Mouse (Mus musculus): ENCODE measurements around the gene Ccdc63. TPM values are rescaled to one million over a fixed set of nuclear protein-coding genes. Genes with fewer than 3 reads are reported as not detected.
A peak's percentile ranks its signal among the peaks of the same experiment; 100 is the strongest.

Gene Ccdc63
- polyA plus RNA-seq, 1 experiment from 2014 or later, result not detected

DNA sequence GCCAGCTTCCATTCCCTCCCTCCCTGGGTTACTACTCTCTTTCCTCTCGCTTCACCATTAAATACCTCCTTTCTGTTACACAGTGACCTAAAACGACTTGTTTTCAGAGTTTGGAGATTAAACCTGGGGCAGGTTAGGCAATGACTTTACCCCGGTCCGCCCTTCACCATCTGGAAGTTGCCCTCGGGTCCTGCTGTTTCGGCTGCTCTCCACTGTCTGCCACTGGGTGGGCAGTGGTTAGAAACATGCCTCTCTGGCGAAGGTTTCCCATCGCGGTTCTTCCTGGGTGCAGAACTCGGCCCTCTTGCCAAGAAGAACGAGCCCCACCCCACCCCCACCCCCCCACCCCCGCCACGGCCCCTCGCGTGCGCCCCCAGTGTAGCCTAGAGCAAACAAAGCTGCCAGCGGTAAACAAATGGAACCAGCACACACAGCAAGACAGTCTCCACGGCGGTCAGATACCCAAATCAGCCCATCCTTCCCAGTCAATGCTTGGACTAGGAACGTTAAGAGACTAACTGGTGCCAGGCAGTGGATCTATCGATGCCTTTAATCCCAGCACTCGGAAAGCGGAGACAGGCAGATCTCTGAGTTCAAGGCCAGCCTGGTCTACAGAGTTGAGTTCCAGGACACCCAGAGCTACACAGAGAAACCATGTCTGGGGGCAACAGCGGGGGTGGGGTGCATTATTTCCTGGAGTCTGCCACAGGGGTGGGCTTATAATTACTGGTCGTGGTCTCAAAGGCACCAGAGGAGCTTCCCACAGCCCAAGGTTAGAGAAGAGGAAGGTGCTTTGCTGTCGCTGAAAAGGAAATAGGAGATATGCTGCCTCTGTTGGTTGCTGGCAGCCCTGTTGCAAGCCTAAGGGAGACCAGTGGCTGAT, 8.2 kb downstream of the Ccdc63 start:
- peak overlapping the region; percentile 55 for H3K9ac ChIP-seq
- H3K36me3 ChIP-seq (ENCODE audit: poor library complexity, severe bottlenecking), result no peaks in the 10 kb centered on the region
- WGBS, result 31% methylated on average over 21 of the region's 26 CpGs
- H3K27ac ChIP-seq, result no peak overlapping the region
- peak overlapping the region; percentile 71 for H3K4me2 ChIP-seq
- H3K4me1 ChIP-seq, result peaks cover 18% of the 10 kb centered on the region
- H3K9me3 ChIP-seq (replicated peaks), result no peaks in the 10 kb centered on the region
- ATAC-seq, result no peak
- H3K27me3 ChIP-seq, result peaks cover 4% of the 10 kb centered on the region; the same call in 1 of the 2 replicates
- peak overlapping the region; percentile 35 for H3K4me3 ChIP-seq

DNA sequence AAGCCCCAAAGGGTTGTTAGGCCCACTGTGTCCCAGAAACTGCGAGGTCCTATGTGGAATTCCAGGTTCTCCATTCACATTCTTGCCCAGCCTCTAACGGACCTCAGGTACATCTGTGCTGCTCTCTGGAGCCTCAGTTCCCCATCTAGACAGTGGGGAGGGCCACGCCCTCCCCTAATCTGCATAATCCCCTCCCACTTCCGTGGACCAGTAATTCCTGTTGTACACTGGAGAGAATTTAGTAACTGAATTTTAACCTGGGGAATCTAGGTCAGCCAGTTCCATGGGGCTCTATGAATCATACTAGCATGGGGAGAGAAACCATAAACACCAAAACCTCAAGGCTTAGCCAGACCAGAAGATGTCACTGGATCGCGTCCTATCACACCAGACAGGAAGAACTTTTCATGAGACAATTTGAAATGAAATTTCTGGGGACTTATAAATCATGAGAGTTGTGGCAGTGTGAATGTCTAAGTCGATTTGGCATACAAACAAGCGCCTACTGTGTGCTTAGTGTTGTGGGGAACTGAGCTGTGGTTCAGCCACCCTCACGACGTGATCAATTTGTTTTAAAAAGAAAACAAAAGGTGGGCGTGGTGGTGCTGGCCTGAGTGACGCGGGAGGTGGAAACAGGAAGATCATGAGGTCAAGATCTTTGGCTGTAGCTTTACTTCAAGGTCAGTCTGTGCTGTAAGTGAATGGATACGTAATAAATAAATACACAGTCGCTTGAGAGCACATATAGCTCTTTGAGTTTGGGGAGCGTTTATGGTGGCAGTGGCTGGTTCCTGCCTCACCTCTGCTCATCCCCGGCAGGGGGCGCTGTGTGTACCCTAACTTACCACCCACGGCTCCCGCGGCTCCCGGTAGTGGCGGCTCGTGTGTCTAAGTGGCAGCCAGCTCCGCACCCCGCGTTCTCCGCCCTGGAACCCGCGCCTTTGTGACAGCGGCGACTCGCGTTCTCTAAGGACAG, 9.3 kb downstream of the Ccdc63 start:
- Histone ChIP-seq H3K27me3 (peaks cover 4% of the 10 kb centered on the region; the same call in 1 of the 2 replicates), H3K9ac (peak overlapping the region; percentile 55), H3K4me1 (peaks cover 18% of the 10 kb centered on the region), H3K27ac (no peak overlapping the region), H3K36me3 (ENCODE audit: poor library complexity, severe bottlenecking) (no peaks in the 10 kb centered on the region), H3K9me3 (replicated peaks) (no peaks in the 10 kb centered on the region), H3K4me2 (peak overlapping the region; percentile 71), H3K4me3 (peak overlapping the region; percentile 35)
- WGBS, result 11% methylated on average over 34 of the region's 34 CpGs
- peak; percentile 24; the same call in 1 of the 2 replicates for ATAC-seq

DNA sequence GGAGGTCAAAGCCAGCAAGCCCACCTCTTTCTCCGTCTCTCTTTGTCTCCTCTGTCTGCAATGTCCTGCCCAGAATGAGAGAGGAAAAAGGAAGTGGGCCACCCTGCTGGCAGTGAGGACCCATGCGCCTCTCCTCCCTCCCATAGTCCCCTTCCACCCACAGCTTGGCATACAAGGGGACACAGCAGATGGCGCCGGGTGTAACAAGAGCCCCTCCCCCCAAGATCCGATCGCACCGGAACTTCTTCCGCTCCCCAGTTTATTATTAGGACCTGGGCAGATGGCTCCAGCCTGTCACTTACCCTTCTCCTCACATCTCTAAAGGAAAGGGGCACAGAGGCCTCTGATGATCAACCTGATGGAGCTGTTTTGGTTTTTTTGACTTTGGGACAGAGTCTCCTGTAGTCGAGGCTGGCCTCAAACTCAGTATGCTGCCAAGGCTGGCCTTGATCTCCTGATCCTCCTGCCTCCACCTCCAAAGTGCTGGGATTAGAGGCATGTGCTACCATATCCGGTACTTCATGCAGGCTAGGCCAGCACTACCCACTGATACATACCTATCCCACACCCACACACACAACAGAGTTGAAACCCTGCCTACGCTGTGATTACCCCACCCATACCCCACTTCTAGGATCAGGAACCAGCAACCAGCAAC, 10.2 kb downstream of the Ccdc63 start:
- peaks cover 4% of the 10 kb centered on the region; the same call in 1 of the 2 replicates for H3K27me3 ChIP-seq
- H3K4me3 ChIP-seq, result no peak overlapping the region
- no peak overlapping the region for H3K9ac ChIP-seq
- H3K9me3 ChIP-seq (replicated peaks), result no peaks in the 10 kb centered on the region
- no peaks in the 10 kb centered on the region for H3K36me3 ChIP-seq (ENCODE audit: poor library complexity, severe bottlenecking)
- peaks cover 18% of the 10 kb centered on the region for H3K4me1 ChIP-seq
- WGBS, result 82% methylated on average over 11 of the region's 11 CpGs
- ATAC-seq, result no peak
- no peak overlapping the region for H3K4me2 ChIP-seq
- H3K27ac ChIP-seq, result no peak overlapping the region

DNA sequence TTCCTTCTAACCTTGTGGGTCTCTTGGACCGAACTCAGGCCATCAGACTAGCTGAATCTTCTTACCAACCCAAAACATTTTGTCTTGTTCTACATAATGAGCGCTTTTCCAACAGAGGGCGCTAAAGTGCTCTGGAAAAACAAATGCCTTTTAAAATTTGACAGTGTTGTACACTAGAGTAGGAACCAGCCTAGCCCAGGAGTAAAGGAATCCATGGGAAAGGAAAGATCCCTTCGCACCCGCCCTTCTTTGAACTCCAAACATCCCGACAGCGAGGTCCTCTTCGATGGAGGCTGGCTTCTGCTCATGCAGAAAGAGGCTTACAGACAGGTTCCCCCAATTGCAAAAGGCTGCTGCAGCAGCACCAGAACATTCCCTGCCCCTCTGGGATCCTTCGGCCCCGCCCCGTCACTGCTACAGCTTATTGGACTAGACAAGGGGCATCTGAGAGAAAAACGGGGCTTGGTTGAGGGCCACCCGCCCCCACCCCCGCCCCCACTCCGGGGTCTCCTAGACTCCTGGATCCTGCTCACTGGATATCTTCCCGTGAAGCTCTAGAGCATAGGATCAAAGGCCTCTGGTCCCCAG, 11.5 kb downstream of the Ccdc63 start:
- H3K27me3 ChIP-seq, result peaks cover 4% of the 10 kb centered on the region; the same call in 1 of the 2 replicates
- H3K4me3 ChIP-seq, result no peak overlapping the region
- H3K9ac ChIP-seq, result no peak overlapping the region
- no peak overlapping the region for H3K27ac ChIP-seq
- peaks cover 18% of the 10 kb centered on the region for H3K4me1 ChIP-seq
- H3K9me3 ChIP-seq (replicated peaks), result no peaks in the 10 kb centered on the region
- no peak for ATAC-seq
- WGBS, result 29% methylated on average over 16 of the region's 16 CpGs
- H3K36me3 ChIP-seq (ENCODE audit: poor library complexity, severe bottlenecking), result no peaks in the 10 kb centered on the region
- H3K4me2 ChIP-seq, result no peak overlapping the region

DNA sequence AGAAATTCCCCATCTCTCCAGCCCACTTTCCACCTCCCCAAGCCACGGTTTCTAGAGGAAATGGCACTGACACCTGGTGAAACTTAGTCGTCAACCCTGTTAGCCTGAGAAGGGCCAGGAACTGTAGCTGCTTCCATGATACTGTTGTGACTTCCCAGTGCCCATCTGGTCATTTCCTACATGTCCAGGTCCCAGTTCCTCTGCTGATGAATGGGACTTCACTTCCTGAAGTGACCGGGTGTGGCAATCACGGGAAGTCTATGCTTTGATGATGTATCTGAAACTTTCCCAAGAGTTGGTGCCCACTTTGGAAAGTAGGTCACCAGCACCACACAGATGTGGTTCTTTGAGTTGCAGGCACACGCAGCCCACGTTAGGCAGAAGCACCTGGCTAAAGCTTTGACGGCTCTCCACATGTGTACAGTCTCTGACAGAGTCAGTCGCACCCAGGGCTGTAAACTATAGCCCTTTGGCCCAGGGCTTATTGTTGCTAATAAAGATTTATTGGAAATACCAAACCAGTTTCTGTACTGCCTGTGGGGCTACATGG, 15.3 kb downstream of the Ccdc63 start:
- no peak overlapping the region for H3K4me2 ChIP-seq
- H3K4me3 ChIP-seq, result no peak overlapping the region
- H3K9ac ChIP-seq, result no peak overlapping the region
- no peaks in the 10 kb centered on the region for H3K9me3 ChIP-seq (replicated peaks)
- no peaks in the 10 kb centered on the region for H3K27me3 ChIP-seq
- no peaks in the 10 kb centered on the region for H3K36me3 ChIP-seq (ENCODE audit: poor library complexity, severe bottlenecking)
- WGBS, result 84% methylated on average over 8 of the region's 8 CpGs
- 0 out of 2 replicates have a peak, but pooled peaks cover 5% of the 10 kb centered on the region for H3K4me1 ChIP-seq
- no peak for ATAC-seq
- H3K27ac ChIP-seq, result no peak overlapping the region

DNA sequence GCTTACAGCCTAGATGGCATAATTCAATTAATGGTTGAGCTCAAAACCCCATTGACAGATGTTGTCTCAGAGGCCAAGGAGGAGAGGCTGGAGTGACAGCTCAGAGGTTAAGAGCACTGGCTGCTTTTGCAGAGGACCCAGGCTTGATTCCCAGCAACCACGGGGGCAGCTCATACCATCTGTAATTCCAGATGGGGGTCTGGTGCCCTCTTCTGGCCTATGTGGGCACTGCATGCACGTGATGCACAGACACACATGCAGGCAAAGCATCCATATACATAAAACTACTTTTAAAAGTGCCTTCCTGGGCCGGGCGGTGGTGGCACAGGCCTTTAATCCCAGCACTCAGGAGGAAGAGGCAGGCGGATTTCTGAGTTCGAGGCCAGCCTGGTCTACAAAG, 24.4 kb downstream of the Ccdc63 start:
- Histone ChIP-seq H3K4me1 (no peaks in the 10 kb centered on the region), H3K9me3 (replicated peaks) (peaks cover 4% of the 10 kb centered on the region; the same call in 1 of the 2 replicates), H3K4me3 (no peak overlapping the region), H3K4me2 (no peak overlapping the region), H3K9ac (no peak overlapping the region), H3K36me3 (ENCODE audit: poor library complexity, severe bottlenecking) (no peaks in the 10 kb centered on the region), H3K27me3 (no peaks in the 10 kb centered on the region), H3K27ac (no peak overlapping the region)
- WGBS, result 92% methylated on average over 6 of the region's 6 CpGs
- no peak for ATAC-seq

DNA sequence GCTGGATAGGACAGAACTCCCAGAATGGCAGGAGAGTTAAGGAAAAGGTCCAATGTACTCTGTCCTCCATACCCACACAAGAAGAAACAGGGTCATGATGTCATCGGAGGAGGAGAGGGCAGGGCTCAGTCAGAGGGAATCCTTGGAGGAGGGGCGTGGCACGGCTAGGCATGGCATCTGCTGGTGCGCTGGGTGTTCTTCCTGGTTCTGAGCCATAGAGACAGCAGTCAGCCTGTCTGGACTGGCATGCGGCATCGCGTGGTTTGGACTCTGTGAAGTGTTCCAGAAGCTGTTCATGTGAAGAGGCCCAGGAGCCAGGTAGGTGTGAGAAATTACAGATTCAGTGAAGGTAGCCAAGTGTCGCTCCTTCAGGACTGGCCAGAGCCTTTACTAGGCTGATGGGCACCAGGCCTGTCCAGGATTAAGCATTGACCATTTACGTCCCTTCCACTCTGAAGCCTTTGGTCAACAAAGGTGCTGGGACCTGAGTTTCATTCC, 25.3 kb downstream of the Ccdc63 start:
- Histone ChIP-seq H3K27ac (no peak overlapping the region), H3K4me3 (no peak overlapping the region), H3K4me2 (no peak overlapping the region), H3K9me3 (replicated peaks) (peaks cover 4% of the 10 kb centered on the region; the same call in 1 of the 2 replicates), H3K4me1 (no peaks in the 10 kb centered on the region), H3K9ac (no peak overlapping the region), H3K27me3 (no peaks in the 10 kb centered on the region), H3K36me3 (ENCODE audit: poor library complexity, severe bottlenecking) (no peaks in the 10 kb centered on the region)
- no peak for ATAC-seq
- WGBS, result 96% methylated on average over 9 of the region's 9 CpGs

DNA sequence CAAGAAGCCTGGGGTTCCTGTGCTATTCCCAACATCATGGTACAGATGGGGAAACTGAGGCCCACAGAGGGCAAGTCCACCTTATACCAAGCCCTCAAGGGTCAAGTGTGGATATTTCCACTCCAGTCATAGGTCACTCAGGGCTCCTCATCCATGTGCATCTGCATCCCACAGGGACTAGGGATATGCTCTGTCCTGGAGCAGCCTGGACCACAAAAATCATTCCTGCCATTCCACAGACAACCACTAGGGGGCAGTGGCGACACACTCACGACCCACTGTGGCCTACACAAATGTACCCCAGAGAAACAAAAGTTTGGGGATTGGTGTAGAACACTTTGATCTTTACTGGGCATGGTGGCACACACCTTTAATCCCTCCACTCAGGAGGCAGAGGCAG, 26.4 kb downstream of the Ccdc63 start:
- Histone ChIP-seq H3K9ac (no peak overlapping the region), H3K36me3 (ENCODE audit: poor library complexity, severe bottlenecking) (no peaks in the 10 kb centered on the region), H3K4me1 (no peaks in the 10 kb centered on the region), H3K4me3 (no peak overlapping the region), H3K4me2 (no peak overlapping the region), H3K9me3 (replicated peaks) (peaks cover 4% of the 10 kb centered on the region; the same call in 1 of the 2 replicates), H3K27ac (no peak overlapping the region), H3K27me3 (no peaks in the 10 kb centered on the region)
- whole genome bisulfite sequencing, result 5% methylated on average over 2 of the region's 2 CpGs
- no peak for ATAC-seq

DNA sequence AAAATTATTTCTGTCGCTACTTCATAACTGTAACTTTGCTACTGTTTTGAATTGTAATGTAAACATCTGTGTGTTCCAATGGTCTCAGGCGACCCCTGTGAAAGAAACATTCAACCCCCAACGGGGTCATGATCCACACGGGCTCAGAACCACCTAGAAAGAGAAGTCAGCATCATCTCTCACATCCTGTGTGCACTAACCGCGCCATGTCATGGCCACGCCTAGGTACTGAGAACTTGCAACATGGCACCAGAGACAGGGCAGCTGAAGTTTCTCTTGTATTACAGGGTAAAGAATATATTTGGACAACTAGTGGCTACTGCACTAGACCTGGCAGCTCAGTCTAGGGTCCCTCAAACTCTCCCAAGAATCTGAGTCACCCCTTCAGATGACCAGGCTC, 27.2 kb downstream of the Ccdc63 start:
- H3K9ac ChIP-seq, result no peak overlapping the region
- H3K4me3 ChIP-seq, result no peak overlapping the region
- H3K4me2 ChIP-seq, result no peak overlapping the region
- H3K9me3 ChIP-seq (replicated peaks), result peaks cover 4% of the 10 kb centered on the region; the same call in 1 of the 2 replicates
- WGBS, result 86% methylated on average over 7 of the region's 7 CpGs
- H3K4me1 ChIP-seq, result no peaks in the 10 kb centered on the region
- no peaks in the 10 kb centered on the region for H3K36me3 ChIP-seq (ENCODE audit: poor library complexity, severe bottlenecking)
- H3K27me3 ChIP-seq, result no peaks in the 10 kb centered on the region
- no peak for ATAC-seq
- H3K27ac ChIP-seq, result no peak overlapping the region

DNA sequence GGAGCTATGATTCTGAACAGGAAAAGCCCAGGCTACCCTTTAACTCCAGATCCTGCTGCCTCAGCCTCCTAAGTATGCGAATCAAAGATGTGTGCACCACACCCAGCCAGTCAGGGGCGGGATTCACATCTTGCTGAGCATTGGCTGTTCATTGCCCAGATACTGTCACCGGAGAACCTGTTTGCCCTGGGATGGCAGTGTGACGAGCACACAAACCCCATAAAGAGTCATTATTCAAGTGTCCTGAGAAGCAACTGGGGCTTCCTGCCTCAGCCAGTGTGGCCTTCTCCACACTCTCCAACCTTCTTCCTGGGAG, 28.7 kb downstream of the Ccdc63 start:
- Histone ChIP-seq H3K36me3 (ENCODE audit: poor library complexity, severe bottlenecking) (no peaks in the 10 kb centered on the region), H3K4me2 (no peak overlapping the region), H3K9ac (no peak overlapping the region), H3K4me1 (no peaks in the 10 kb centered on the region), H3K27me3 (no peaks in the 10 kb centered on the region), H3K4me3 (no peak overlapping the region), H3K27ac (no peak overlapping the region), H3K9me3 (replicated peaks) (peaks cover 4% of the 10 kb centered on the region; the same call in 1 of the 2 replicates)
- ATAC-seq, result no peak
- WGBS, result 67% methylated on average over 4 of the region's 4 CpGs

Measured in forebrain, embryonic 13.5 days (tissue).